Mouse (Mus musculus): Measurements from ENCODE around the gene Kazald1. TPM values are rescaled to one million over a fixed set of nuclear protein-coding genes. Genes with fewer than 3 reads are reported as not detected.
"Not testable (repeated sequence)": the region's sequence is repeated elsewhere in the genome, so short reads cannot be mapped to it uniquely, and the experiment has no call there.

Gene Kazald1
- polyA plus RNA-seq, 1 experiment from 2014 or later, result 0.80 TPM

- H3K27ac ChIP-seq (ENCODE audit: low read length), result no peak overlapping the region
- peaks cover 5% of the 10 kb centered on the region; the same call in 1 of the 2 replicates for H3K36me3 ChIP-seq (ENCODE audit: control insufficient read depth, insufficient read depth)
- no peaks in the 10 kb centered on the region for H3K27me3 ChIP-seq (replicated peaks; ENCODE audit: control insufficient read depth, insufficient read depth, low read length)
- no peak overlapping the region for H3K4me3 ChIP-seq (replicated peaks; ENCODE audit: low read length)
- WGBS, result 21% methylated on average over 4 of the region's 4 CpGs
- H3K4me2 ChIP-seq (ENCODE audit: low read length), result no peak overlapping the region
- H3K9ac ChIP-seq (replicated peaks; ENCODE audit: low read depth, low read length), result no peak overlapping the region
- H3K4me1 ChIP-seq (replicated peaks; ENCODE audit: control insufficient read depth, insufficient read depth, low read length), result peaks cover 7% of the 10 kb centered on the region
- no peaks in the 10 kb centered on the region for H3K9me3 ChIP-seq (ENCODE audit: control insufficient read depth, low read length)
- ATAC-seq, result peak; percentile 41
Observed at GRCm38 (mm10) chr19:45031780-45032179, 43.3 kb upstream of the Kazald1 start.

GRCm38 (mm10) chr19:45032570-45033332 lies 42.3 kb upstream of the Kazald1 start:
- H3K9me3 ChIP-seq (ENCODE audit: control insufficient read depth, low read length), result no peaks in the 10 kb centered on the region
- ATAC-seq, result no peak
- H3K9ac ChIP-seq (replicated peaks; ENCODE audit: low read depth, low read length), result no peak overlapping the region
- no peaks in the 10 kb centered on the region for H3K27me3 ChIP-seq (replicated peaks; ENCODE audit: control insufficient read depth, insufficient read depth, low read length)
- no peaks in the 10 kb centered on the region for H3K36me3 ChIP-seq (ENCODE audit: control insufficient read depth, insufficient read depth)
- H3K4me3 ChIP-seq (replicated peaks; ENCODE audit: low read length), result no peak overlapping the region
- H3K4me2 ChIP-seq (ENCODE audit: low read length), result no peak overlapping the region
- H3K27ac ChIP-seq (ENCODE audit: low read length), result no peak overlapping the region
- WGBS, result 43% methylated on average over 16 of the region's 17 CpGs
- peaks cover 7% of the 10 kb centered on the region for H3K4me1 ChIP-seq (replicated peaks; ENCODE audit: control insufficient read depth, insufficient read depth, low read length)

DNA sequence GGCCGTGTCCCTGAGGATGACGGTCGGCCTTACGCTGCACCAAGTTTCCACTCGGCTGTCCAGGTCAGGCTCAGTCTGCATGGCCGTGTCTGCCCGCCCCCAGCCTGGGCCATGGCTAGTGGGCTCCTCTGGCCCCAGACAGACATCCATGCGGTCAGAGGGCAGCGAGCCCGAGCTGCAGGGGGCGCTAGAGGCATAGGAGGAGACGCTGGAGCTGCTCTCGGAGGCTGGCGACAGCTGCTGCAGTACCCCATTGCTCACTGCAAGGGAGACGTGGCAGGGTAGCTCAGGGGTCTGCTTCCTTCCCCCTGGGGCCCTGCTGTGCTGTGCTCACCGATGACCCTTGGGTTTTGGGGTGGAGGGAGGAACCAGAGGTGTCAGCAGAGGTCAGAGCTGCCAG lies 38.2 kb upstream of the Kazald1 start:
- WGBS, result 28% methylated on average over 16 of the region's 16 CpGs
- no peak overlapping the region for H3K27ac ChIP-seq (ENCODE audit: low read length)
- H3K4me2 ChIP-seq (ENCODE audit: low read length), result no peak overlapping the region
- no peaks in the 10 kb centered on the region for H3K36me3 ChIP-seq (ENCODE audit: control insufficient read depth, insufficient read depth)
- ATAC-seq, result no peak
- H3K4me1 ChIP-seq (replicated peaks; ENCODE audit: control insufficient read depth, insufficient read depth, low read length), result 0 out of 2 replicates have a peak, but pooled peaks cover 2% of the 10 kb centered on the region
- H3K27me3 ChIP-seq (replicated peaks; ENCODE audit: control insufficient read depth, insufficient read depth, low read length), result no peaks in the 10 kb centered on the region
- no peak overlapping the region for H3K9ac ChIP-seq (replicated peaks; ENCODE audit: low read depth, low read length)
- H3K4me3 ChIP-seq (replicated peaks; ENCODE audit: low read length), result no peak overlapping the region
- no peaks in the 10 kb centered on the region for H3K9me3 ChIP-seq (ENCODE audit: control insufficient read depth, low read length)

DNA sequence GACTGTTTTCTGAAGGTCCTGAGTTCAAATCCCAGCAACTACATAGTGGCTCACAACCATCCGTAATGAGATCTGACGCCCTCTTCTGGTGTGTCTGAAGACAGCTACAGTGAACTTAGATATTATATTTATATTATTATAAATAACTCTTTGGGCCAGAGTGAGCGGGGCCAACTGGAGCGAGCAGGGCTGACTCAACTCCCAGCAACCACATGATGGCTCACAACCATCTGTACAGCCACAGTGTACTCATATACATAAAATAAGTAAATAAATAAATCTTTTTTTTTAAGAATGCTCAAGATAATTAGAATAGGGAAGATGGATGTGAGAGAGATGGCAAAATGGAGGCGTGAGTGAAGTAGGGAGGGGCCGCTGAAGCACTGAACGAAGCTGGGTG lies 36.8 kb upstream of the Kazald1 start:
- 93% methylated on average over 7 of the region's 7 CpGs for WGBS
- not testable (repeated sequence) for ATAC-seq; H3K4me3 ChIP-seq (replicated peaks; ENCODE audit: low read length); H3K4me2 ChIP-seq (ENCODE audit: low read length); H3K27me3 ChIP-seq (replicated peaks; ENCODE audit: control insufficient read depth, insufficient read depth, low read length); H3K36me3 ChIP-seq (ENCODE audit: control insufficient read depth, insufficient read depth); H3K27ac ChIP-seq (ENCODE audit: low read length); H3K9me3 ChIP-seq (ENCODE audit: control insufficient read depth, low read length); H3K9ac ChIP-seq (replicated peaks; ENCODE audit: low read depth, low read length); H3K4me1 ChIP-seq (replicated peaks; ENCODE audit: control insufficient read depth, insufficient read depth, low read length)

GRCm38 (mm10) chr19:45040214-45040613 lies 34.8 kb upstream of the Kazald1 start:
- Histone ChIP-seq H3K9me3 (ENCODE audit: control insufficient read depth, low read length) (no peaks in the 10 kb centered on the region), H3K36me3 (ENCODE audit: control insufficient read depth, insufficient read depth) (no peaks in the 10 kb centered on the region), H3K4me1 (replicated peaks; ENCODE audit: control insufficient read depth, insufficient read depth, low read length) (no peaks in the 10 kb centered on the region), H3K27ac (ENCODE audit: low read length) (no peak overlapping the region), H3K4me3 (replicated peaks; ENCODE audit: low read length) (no peak overlapping the region), H3K27me3 (replicated peaks; ENCODE audit: control insufficient read depth, insufficient read depth, low read length) (no peaks in the 10 kb centered on the region), H3K4me2 (ENCODE audit: low read length) (no peak overlapping the region), H3K9ac (replicated peaks; ENCODE audit: low read depth, low read length) (no peak overlapping the region)
- ATAC-seq, result no peak
- WGBS, result 62% methylated on average over 13 of the region's 13 CpGs

GRCm38 (mm10) chr19:45044389-45044927 lies 30.6 kb upstream of the Kazald1 start:
- H3K27ac ChIP-seq (ENCODE audit: low read length), result no peak overlapping the region
- no peaks in the 10 kb centered on the region for H3K36me3 ChIP-seq (ENCODE audit: control insufficient read depth, insufficient read depth)
- no peak overlapping the region for H3K4me3 ChIP-seq (replicated peaks; ENCODE audit: low read length)
- no peaks in the 10 kb centered on the region for H3K27me3 ChIP-seq (replicated peaks; ENCODE audit: control insufficient read depth, insufficient read depth, low read length)
- no peak overlapping the region for H3K9ac ChIP-seq (replicated peaks; ENCODE audit: low read depth, low read length)
- H3K4me1 ChIP-seq (replicated peaks; ENCODE audit: control insufficient read depth, insufficient read depth, low read length), result peaks cover 28% of the 10 kb centered on the region
- no peak overlapping the region for H3K4me2 ChIP-seq (ENCODE audit: low read length)
- WGBS, result 68% methylated on average over 11 of the region's 11 CpGs
- H3K9me3 ChIP-seq (ENCODE audit: control insufficient read depth, low read length), result no peaks in the 10 kb centered on the region
- ATAC-seq, result no peak

DNA sequence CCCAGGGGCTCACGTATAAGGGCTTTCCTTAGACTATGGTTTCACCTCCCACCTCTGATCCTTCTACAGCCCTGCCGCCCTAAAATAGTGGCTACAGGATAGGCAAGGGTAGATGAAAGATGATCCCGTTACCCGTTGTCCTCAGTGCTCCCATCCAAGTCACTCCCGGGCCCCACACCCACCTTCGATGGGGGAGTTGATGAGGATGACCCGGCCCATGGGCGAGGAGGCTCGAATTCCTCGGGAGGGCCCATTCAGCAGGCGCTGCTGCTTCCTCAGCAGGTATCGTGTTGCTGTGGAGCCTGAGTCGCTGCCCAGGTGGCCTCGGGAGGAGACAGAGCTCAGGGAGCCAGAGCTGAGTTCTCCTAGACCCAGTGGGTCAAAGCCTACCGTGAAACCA lies 29.8 kb upstream of the Kazald1 start:
- H3K4me2 ChIP-seq (ENCODE audit: low read length), result no peak overlapping the region
- WGBS, result 52% methylated on average over 15 of the region's 15 CpGs
- ATAC-seq, result no peak
- H3K27me3 ChIP-seq (replicated peaks; ENCODE audit: control insufficient read depth, insufficient read depth, low read length), result no peaks in the 10 kb centered on the region
- no peak overlapping the region for H3K4me3 ChIP-seq (replicated peaks; ENCODE audit: low read length)
- no peak overlapping the region for H3K27ac ChIP-seq (ENCODE audit: low read length)
- H3K9ac ChIP-seq (replicated peaks; ENCODE audit: low read depth, low read length), result no peak overlapping the region
- peaks cover 34% of the 10 kb centered on the region for H3K4me1 ChIP-seq (replicated peaks; ENCODE audit: control insufficient read depth, insufficient read depth, low read length)
- no peaks in the 10 kb centered on the region for H3K9me3 ChIP-seq (ENCODE audit: control insufficient read depth, low read length)
- no peaks in the 10 kb centered on the region for H3K36me3 ChIP-seq (ENCODE audit: control insufficient read depth, insufficient read depth)

- peak within 1 kb of the TSS; percentile 10; the same call in 1 of the 2 replicates for H3K27ac ChIP-seq (ENCODE audit: low read length)
- H3K27me3 ChIP-seq (replicated peaks; ENCODE audit: control insufficient read depth, insufficient read depth, low read length), result no peaks in the 10 kb centered on the region
- peak within 1 kb of the TSS; percentile 44 for H3K4me3 ChIP-seq (replicated peaks; ENCODE audit: low read length)
- H3K4me2 ChIP-seq (ENCODE audit: low read length), result peak within 1 kb of the TSS; percentile 79
- peaks cover 37% of the 10 kb centered on the region for H3K4me1 ChIP-seq (replicated peaks; ENCODE audit: control insufficient read depth, insufficient read depth, low read length)
- WGBS, result 83% methylated on average over 5 of the region's 5 CpGs
- no peak for ATAC-seq
- H3K9ac ChIP-seq (replicated peaks; ENCODE audit: low read depth, low read length), result peak within 1 kb of the TSS; percentile 49
- H3K9me3 ChIP-seq (ENCODE audit: control insufficient read depth, low read length), result no peaks in the 10 kb centered on the region
- H3K36me3 ChIP-seq (ENCODE audit: control insufficient read depth, insufficient read depth), result peaks cover 1% of the 10 kb centered on the region; the same call in 1 of the 2 replicates
Observed at GRCm38 (mm10) chr19:45045651-45046050, 29.4 kb upstream of the Kazald1 start, which contains the start of gene Pdzd7. Gene Pdzd7, minus strand, starts transcription at chr19:45045717.

DNA sequence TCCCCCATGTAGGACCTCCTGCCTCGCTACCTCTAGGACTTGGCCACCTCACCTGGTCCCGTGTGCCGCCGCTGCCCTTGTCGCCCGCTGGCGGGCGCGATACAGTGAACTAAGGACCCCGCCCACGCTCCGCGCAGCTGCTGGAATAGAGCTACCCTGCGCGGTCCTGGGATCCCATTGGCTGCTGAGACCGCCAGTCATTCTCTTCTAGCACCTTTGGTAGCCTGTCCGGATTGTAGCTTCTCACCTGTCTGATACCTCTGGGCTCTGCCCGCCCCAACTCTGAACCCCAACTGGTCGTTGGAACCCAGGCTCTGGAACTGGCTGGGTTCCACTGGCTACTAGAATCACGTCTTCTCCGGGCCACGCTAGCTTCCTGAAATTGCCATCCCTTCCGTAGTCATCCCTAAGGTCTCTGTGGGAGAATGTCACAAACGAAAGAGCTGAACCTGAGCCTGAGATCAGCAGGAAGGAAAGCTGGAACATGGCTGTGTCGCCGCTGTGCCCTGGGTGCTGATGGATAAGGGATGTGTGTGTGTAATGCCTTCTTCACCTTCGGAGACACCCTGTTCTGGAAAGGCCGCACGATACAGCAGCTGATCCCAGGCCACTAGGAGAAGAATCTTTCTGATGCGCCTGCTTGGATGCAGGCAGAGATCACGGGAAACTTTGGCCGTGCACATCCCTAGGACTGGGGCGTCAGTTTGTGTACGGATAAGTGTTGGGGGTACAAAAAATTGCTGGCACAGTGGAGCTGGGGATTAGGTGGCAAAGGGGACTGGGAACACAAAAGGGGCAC lies 28.3 kb upstream of the Kazald1 start:
- Histone ChIP-seq H3K27me3 (replicated peaks; ENCODE audit: control insufficient read depth, insufficient read depth, low read length) (no peaks in the 10 kb centered on the region), H3K9me3 (ENCODE audit: control insufficient read depth, low read length) (no peaks in the 10 kb centered on the region), H3K4me3 (replicated peaks; ENCODE audit: low read length) (peak overlapping the region; percentile 44), H3K4me1 (replicated peaks; ENCODE audit: control insufficient read depth, insufficient read depth, low read length) (peaks cover 39% of the 10 kb centered on the region), H3K4me2 (ENCODE audit: low read length) (peak overlapping the region; percentile 79), H3K9ac (replicated peaks; ENCODE audit: low read depth, low read length) (peak overlapping the region; percentile 49), H3K27ac (ENCODE audit: low read length) (peak overlapping the region; percentile 87), H3K36me3 (ENCODE audit: control insufficient read depth, insufficient read depth) (peaks cover 4% of the 10 kb centered on the region; the same call in 1 of the 2 replicates)
- peak; percentile 53 for ATAC-seq
- 1% methylated on average over 34 of the region's 34 CpGs for WGBS
